Mouse (Mus musculus) thymus, adult 2 months (tissue): ENCODE measurements at regions not wholly inside any gene's neighbourhood (a gene's known extent, or its start where the extent isn't known, plus 50 kb on each side); places are given as distances from the start of the nearest gene placed in this dataset.
"Not testable (repeated sequence)": the region's sequence is repeated elsewhere in the genome, so short reads cannot be mapped to it uniquely, and the experiment has no call there.

Source experiments
- CTCF ChIP-seq: fragments of 200-500 bp; IDR thresholded peaks from 2 replicates; pipeline ENCODE4 v1.5.1; 2012; ENCODE audit warnings: mild to moderate bottlenecking, control low read depth, low read length, moderate library complexity, borderline replicate concordance; ENCODE audit not compliant: control insufficient read depth, poor library complexity, insufficient read depth; ENCODE audit errors: extremely low read depth
- POLR2A ChIP-seq: fragments of 200-500 bp; IDR thresholded peaks from 2 replicates; pipeline ENCODE4 v1.6.1; 2012; ENCODE audit warnings: mild to moderate bottlenecking, low read length, control low read depth, moderate library complexity; ENCODE audit not compliant: control insufficient read depth, poor library complexity, insufficient read depth; ENCODE audit errors: extremely low read depth

GRCm38 (mm10) chr12:115334770-115335169, 712.8 kb upstream of the Zfp386 start:
- TF ChIP-seq CTCF, POLR2A: not testable (repeated sequence)
